Mouse (Mus musculus) CH12.LX (cell line): ENCODE data around the gene Tsc22d4. TPM values are rescaled to one million over a fixed set of nuclear protein-coding genes. Genes with fewer than 3 reads are reported as not detected.

Experiments
- DNase-seq: peaks from one replicate; pipeline ENCODE4 v3.0.0-alpha.2; 2013; ENCODE audit errors: extremely low read depth
- H3K27ac ChIP-seq: 2 replicates; pipeline ENCODE4 v1.5.1; 2012; ENCODE audit warnings: low read depth, mild to moderate bottlenecking, control low read depth, moderate library complexity; ENCODE audit not compliant: insufficient read depth
- H3K27me3 ChIP-seq: replicated peaks from 2 replicates; pipeline ENCODE3; 2012; ENCODE audit warnings: inconsistent platforms
- H3K36me3 ChIP-seq, 2 experiments: replicated peaks in 1 of 2; 2 replicates each; pipeline versions ENCODE3 to v1.6.1; 2012; ENCODE audit warnings: inconsistent platforms in 1 of 2, low read length in 1 of 2, mild to moderate bottlenecking in 1 of 2, mixed read lengths in 1 of 2, moderate library complexity in 1 of 2; ENCODE audit not compliant: control insufficient read depth in 1 of 2, insufficient read depth in 1 of 2
- H3K4me1 ChIP-seq, 2 experiments: 2 replicates each; pipeline ENCODE4 v1.6.1; 2012; ENCODE audit warnings: inconsistent platforms in 1 of 2, moderate library complexity in 1 of 2; ENCODE audit not compliant: insufficient read depth in 2 of 2, control insufficient read depth in 1 of 2
- H3K4me2 ChIP-seq: 2 replicates; pipeline ENCODE4 v1.6.1; 2012; ENCODE audit warnings: low read depth, mild to moderate bottlenecking, control low read depth; ENCODE audit not compliant: poor library complexity, insufficient read depth, severe bottlenecking
- H3K4me3 ChIP-seq, 3 experiments: fragments of 150-350 bp in 1 of 3; sonication (generic) in 1 of 3; replicated peaks in 1 of 3; 2 replicates each; pipeline versions ENCODE3 to v1.5.1; 2011 to 2012; ENCODE audit warnings: low read depth in 2 of 3, low read length in 2 of 3, mild to moderate bottlenecking in 2 of 3, moderate library complexity in 2 of 3, control low read depth in 1 of 3, improper control_type of control experiment in 1 of 3, inconsistent platforms in 1 of 3, mixed read lengths in 1 of 3; ENCODE audit not compliant: poor library complexity in 1 of 3
- H3K79me2 ChIP-seq: replicated peaks from 2 replicates; pipeline ENCODE4 v1.6.1; 2012; ENCODE audit warnings: mild to moderate bottlenecking, moderate library complexity; ENCODE audit not compliant: control insufficient read depth, poor library complexity, insufficient read depth, severe bottlenecking; ENCODE audit errors: extremely low read depth
- H3K9ac ChIP-seq: 2 replicates; pipeline ENCODE4 v1.6.1; 2012; ENCODE audit warnings: low read depth, mild to moderate bottlenecking, control low read depth, moderate library complexity; ENCODE audit not compliant: insufficient read depth
- H3K9me3 ChIP-seq: replicated peaks from 2 replicates; pipeline ENCODE3; 2012; ENCODE audit warnings: low read length, inconsistent platforms, mixed read lengths
- CHD2 ChIP-seq: IDR thresholded peaks from 2 replicates; pipeline ENCODE4 v1.6.1; 2011; ENCODE audit warnings: low read length, improper control_type of control experiment
- CTCF ChIP-seq, 2 experiments: IDR thresholded peaks in 1 of 2; conservative IDR thresholded peaks in 1 of 2; 2 replicates each; pipeline ENCODE4 v1.5.1; 2011 to 2012; ENCODE audit warnings: low read depth in 2 of 2, low read length in 2 of 2, improper control_type of control experiment in 1 of 2, inconsistent platforms in 1 of 2, mild to moderate bottlenecking in 1 of 2, moderate library complexity in 1 of 2
- E2F4 ChIP-seq: IDR thresholded peaks from 2 replicates; pipeline ENCODE4 v1.6.1; 2011; ENCODE audit warnings: low read depth, low read length, improper control_type of control experiment; ENCODE audit not compliant: insufficient replicate concordance
- ETS1 ChIP-seq: conservative IDR thresholded peaks from 2 replicates; pipeline ENCODE4 v1.6.1; 2012; ENCODE audit warnings: low read depth, mild to moderate bottlenecking, inconsistent platforms, low read length, improper control_type of control experiment, moderate library complexity
- HCFC1 ChIP-seq: IDR thresholded peaks from 2 replicates; pipeline ENCODE4 v1.6.1; 2012; ENCODE audit warnings: low read depth, mild to moderate bottlenecking, inconsistent platforms, low read length, improper control_type of control experiment
- IRF4 ChIP-seq: IDR thresholded peaks from 2 replicates; pipeline ENCODE4 v1.6.1; 2014; ENCODE audit warnings: low read depth, mild to moderate bottlenecking, inconsistent platforms, low read length, improper control_type of control experiment
- MAFK ChIP-seq: IDR thresholded peaks from 2 replicates; pipeline ENCODE4 v1.6.1; 2011; ENCODE audit warnings: low read length, improper control_type of control experiment; ENCODE audit not compliant: insufficient replicate concordance
- MAZ ChIP-seq: IDR thresholded peaks from 2 replicates; pipeline ENCODE4 v1.6.1; 2012; ENCODE audit warnings: low read depth, mild to moderate bottlenecking, inconsistent platforms, low read length, improper control_type of control experiment, moderate library complexity
- MEF2A ChIP-seq: IDR thresholded peaks from 2 replicates; pipeline ENCODE4 v1.6.1; 2014; ENCODE audit warnings: low read depth, mild to moderate bottlenecking, inconsistent platforms, low read length, improper control_type of control experiment, borderline replicate concordance
- MYC ChIP-seq: IDR thresholded peaks from 2 replicates; pipeline ENCODE4 v1.6.1; 2011; ENCODE audit warnings: low read depth, mild to moderate bottlenecking, improper control_type of control experiment, low read length
- NELFE ChIP-seq: IDR thresholded peaks from 2 replicates; pipeline ENCODE4 v1.6.1; 2011; ENCODE audit warnings: low read depth, low read length, improper control_type of control experiment
- NRF1 ChIP-seq: IDR thresholded peaks from 2 replicates; pipeline ENCODE4 v1.6.1; 2014; ENCODE audit warnings: low read depth, mild to moderate bottlenecking, inconsistent platforms, low read length, improper control_type of control experiment, moderate library complexity
- RAD21 ChIP-seq: IDR thresholded peaks from 2 replicates; pipeline ENCODE4 v1.6.1; 2011; ENCODE audit warnings: low read depth, mild to moderate bottlenecking, low read length, improper control_type of control experiment, moderate library complexity
- SIN3A ChIP-seq: IDR thresholded peaks from 2 replicates; pipeline ENCODE4 v1.6.1; 2012; ENCODE audit warnings: low read length, improper control_type of control experiment, inconsistent platforms
- SMC3 ChIP-seq: IDR thresholded peaks from 2 replicates; pipeline ENCODE4 v1.6.1; 2011; ENCODE audit warnings: low read depth, low read length, improper control_type of control experiment
- TCF12 ChIP-seq: IDR thresholded peaks from 2 replicates; pipeline ENCODE4 v1.6.1; 2014; ENCODE audit warnings: low read depth, mild to moderate bottlenecking, inconsistent platforms, low read length, improper control_type of control experiment
- UBTF ChIP-seq: IDR thresholded peaks from 2 replicates; pipeline ENCODE4 v1.6.1; 2012; ENCODE audit warnings: low read depth, mild to moderate bottlenecking, inconsistent platforms, low read length, improper control_type of control experiment, moderate library complexity
- ZMIZ1 ChIP-seq: IDR thresholded peaks from 2 replicates; pipeline ENCODE4 v1.6.1; 2012; ENCODE audit warnings: low read depth, mild to moderate bottlenecking, inconsistent platforms, low read length, improper control_type of control experiment
- dilution Hi-C: fragments of 300-500 bp; cut with MboI; formaldehyde crosslinking; loops from 2 replicates; pipeline ENCODE4 v1.14.3; 2020; ENCODE audit warnings: low sequenced_read_pairs; ENCODE audit not compliant: extremely low pct_unique_long_range_greater_than_20kb, extremely low pct_ligation_motif_present
- in situ Hi-C: fragments of 300-500 bp; cut with MboI; formaldehyde crosslinking; loops from 3 replicates; pipeline ENCODE4 v1.14.3; 2019; ENCODE audit warnings: low sequenced_read_pairs, low pct_ligation_motif_present, low pct_unique_long_range_greater_than_20kb, mixed read lengths
- polyA plus RNA-seq: library from polyadenylated mRNA; unstranded; fragments of >175 nt; gene quantifications from 2 replicates; pipeline ENCODE4 v1.2.1, GENCODE M21; 2012; ENCODE audit warnings: low read depth; ENCODE audit not compliant: insufficient read length
- total RNA-seq, 2 experiments: library from RNA; depleted of rRNA; stranded (reverse); fragments of 300-350 nt in 1 of 2; fragments of >200 nt in 1 of 2; gene quantifications; 2 replicates each; pipeline ENCODE4 v1.2.3; 2012 to 2014

Gene Tsc22d4
- total and polyA plus RNA-seq, 3 experiments, result 28.2 to 103 (median 39.9) TPM

DNA sequence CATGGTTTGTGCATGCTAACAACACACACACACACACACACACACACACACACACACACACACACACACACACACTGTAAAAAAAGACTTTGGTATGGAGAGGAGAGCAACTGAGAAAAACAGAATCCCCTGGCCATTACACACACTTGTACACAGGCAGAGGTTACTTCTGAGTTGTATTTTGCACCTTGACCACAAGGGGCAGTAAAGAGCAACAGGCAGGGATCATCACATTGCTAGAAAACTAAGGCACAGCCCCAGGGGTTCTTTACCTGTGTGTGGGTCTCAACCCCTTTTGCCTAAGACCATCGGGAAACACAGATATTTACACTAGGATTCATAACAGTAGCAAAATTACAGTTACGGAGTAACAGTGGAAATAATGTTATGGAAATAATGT is 25.2 kb downstream of the Tsc22d4 start:
- Histone ChIP-seq H3K27ac (no peak overlapping the region), H3K4me1 (peaks cover 3 to 4% of the 10 kb centered on the region in 2 experiments; a peak in 1 of 4 replicates), H3K9ac (no peak overlapping the region), H3K9me3 (peaks cover 2% of the 10 kb centered on the region), H3K79me2 (no peaks in the 10 kb centered on the region), H3K4me2 (no peak overlapping the region), H3K36me3 (peaks cover 0 to 2% of the 10 kb centered on the region in 2 experiments), H3K4me3 (no peak overlapping the region), H3K27me3 (no peaks in the 10 kb centered on the region)
- peak; percentile 75 for DNase-seq
- dilution Hi-C loops (no loop called here), in situ Hi-C loops (loop anchor here (25.0 kb wide), 1 partner anchor 258 kb away; the partner anchor contains the start of genes Gigyf1 and Pop7)
- TF ChIP-seq CTCF (conservative IDR thresholded peaks at IDR 0.05 in 1 of 2, IDR thresholded peaks at IDR 0.05 in 1 of 2; ENCODE audit: low read depth in 2 of 2, low read length in 2 of 2) (peak; percentile 80 to 97), RAD21 (peak; percentile 56), SMC3 (peak; percentile 41), MAZ (no peak)

DNA sequence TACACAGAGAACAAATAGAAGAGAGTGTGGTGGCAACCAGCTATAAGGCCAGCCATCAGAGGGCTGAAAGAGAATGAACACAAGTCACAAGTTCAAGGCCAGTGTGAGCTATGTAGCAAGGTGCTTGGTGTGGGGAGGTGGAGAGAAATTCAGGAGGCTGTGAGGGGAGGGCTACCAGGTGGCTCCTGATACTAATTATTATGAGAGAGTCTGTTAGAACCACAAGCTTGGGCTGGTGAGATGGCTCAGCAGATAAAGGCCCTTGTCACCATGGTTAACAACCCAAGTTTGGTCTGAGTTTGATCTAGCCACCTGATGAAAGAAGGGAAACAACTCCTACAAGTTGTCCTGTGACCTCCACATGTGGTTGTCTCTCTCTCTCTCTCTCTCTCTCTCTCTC is 27.2 kb downstream of the Tsc22d4 start:
- Histone ChIP-seq H3K27ac (no peak overlapping the region), H3K4me1 (peaks cover 5 to 22% of the 10 kb centered on the region in 2 experiments; a peak in 2 of 4 replicates), H3K9ac (no peak overlapping the region), H3K36me3 (peaks cover 0 to 2% of the 10 kb centered on the region in 2 experiments), H3K4me3 (no peak overlapping the region), H3K4me2 (no peak overlapping the region), H3K79me2 (no peaks in the 10 kb centered on the region), H3K9me3 (no peaks in the 10 kb centered on the region), H3K27me3 (no peaks in the 10 kb centered on the region)
- DNase-seq, result no peak
- TF ChIP-seq MAZ (no peak), ETS1 (no peak), NELFE (no peak), RAD21 (no peak), IRF4 (no peak), CHD2 (no peak), ZMIZ1 (no peak), TCF12 (no peak), HCFC1 (no peak)
- dilution Hi-C loops, result no loop called here
- in situ Hi-C loops, result loop anchor here (25.0 kb wide), 1 partner anchor 260 kb away; the partner anchor contains the start of genes Gigyf1 and Pop7

DNA sequence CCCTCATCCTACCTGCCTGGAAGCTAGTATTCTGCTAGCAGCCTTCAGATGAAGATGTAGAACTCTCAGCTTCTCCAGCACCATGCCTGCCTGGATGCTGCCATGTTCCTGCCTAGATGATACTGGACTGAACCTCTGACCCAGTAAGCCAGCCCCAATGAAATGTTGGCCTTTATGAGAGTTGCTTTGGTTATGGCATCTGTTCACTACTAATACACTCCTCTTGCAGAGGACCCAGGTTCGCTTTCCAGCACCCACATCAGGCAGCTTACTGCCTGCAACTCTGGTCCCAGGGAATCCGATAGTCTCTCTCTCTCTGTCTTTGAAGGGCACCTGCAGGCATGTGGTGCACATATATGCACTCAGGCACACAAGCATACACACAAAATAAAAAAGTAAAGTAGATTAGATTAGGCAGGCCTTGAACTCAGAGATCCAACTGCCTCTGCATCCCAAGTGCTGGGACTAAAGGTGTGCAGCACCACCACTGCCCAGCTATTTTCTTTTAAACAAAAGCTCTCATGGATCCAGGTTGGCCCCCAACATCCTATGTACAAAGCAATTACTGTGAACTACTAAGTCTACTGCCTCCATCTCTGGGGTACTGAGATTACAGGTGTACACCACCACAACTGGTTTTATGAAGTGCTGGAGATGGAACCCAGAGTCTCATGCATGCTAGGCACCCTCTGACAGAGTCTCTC is 30.2 kb downstream of the Tsc22d4 start:
- Histone ChIP-seq H3K27ac (no peak overlapping the region), H3K4me3 (no peak overlapping the region), H3K36me3 (peaks cover 4 to 12% of the 10 kb centered on the region in 2 experiments), H3K9me3 (no peaks in the 10 kb centered on the region), H3K9ac (no peak overlapping the region), H3K27me3 (no peaks in the 10 kb centered on the region), H3K4me2 (no peak overlapping the region), H3K79me2 (peaks cover 8% of the 10 kb centered on the region), H3K4me1 (peaks cover 2 to 36% of the 10 kb centered on the region in 2 experiments; a peak in 2 of 4 replicates)
- in situ Hi-C loops (no loop called here), dilution Hi-C loops (no loop called here)
- no peak for DNase-seq
- TF ChIP-seq UBTF (no peak), ETS1 (no peak), MAFK (no peak), MAZ (no peak), CHD2 (no peak), MYC (no peak), MEF2A (no peak), E2F4 (no peak), NRF1 (no peak), RAD21 (no peak), SIN3A (no peak)
